Mouse (Mus musculus) adrenal gland, postnatal 10 days (tissue): ENCODE measurements around the gene Epb41l1. TPM values are rescaled to one million over a fixed set of nuclear protein-coding genes. Genes with fewer than 3 reads are reported as not detected.

ENCODE experiments used
- microRNA-seq: library from miRNA; unstranded; fragments of <30 nt; microRNA quantifications from one replicate; pipeline ENCODE4 v1.2.0, GENCODE M21; 2021
- total RNA-seq, 2 experiments: library from RNA; stranded (reverse); gene quantifications; 2 replicates each; pipeline ENCODE4 v1.2.3; 2021

The Epb41l1 gene
- total RNA-seq, 2 experiments from 2014 or later: 41.5 to 56.4 TPM

Small RNA genes lying within 50 kb of the gene (microRNA-seq; reads per million reads assigned to microRNA genes)
- gene Gm22758: not detected

Other genes with a start within 250 kb of the Epb41l1 start
- 100 to 1,000 TPM; 286 to 394 TPM for gene Rbm39, start 240.7 kb upstream of the Epb41l1 start, total RNA-seq
- gene Phf20, start 224.4 kb upstream of the Epb41l1 start, total RNA-seq: 10 to 100 TPM; 35.9 to 38.0 TPM
- gene Cnbd2, start 108.6 kb upstream of the Epb41l1 start, total RNA-seq: 1 to 10 TPM; 1.5 to 2.0 TPM
- 10 to 100 TPM; 96.3 to 98.8 TPM for gene Scand1, start 108.2 kb upstream of the Epb41l1 start, total RNA-seq
- gene Aar2, start 126.7 kb downstream of the Epb41l1 start, total RNA-seq: 10 to 100 TPM; 27.2 TPM
- gene Dlgap4, start 192.8 kb downstream of the Epb41l1 start, total RNA-seq: 10 to 100 TPM; 36.9 to 40.3 TPM